Mouse (Mus musculus) forebrain, embryonic 11.5 days (tissue): ENCODE measurements around the gene Sorbs2. TPM values are rescaled to one million over a fixed set of nuclear protein-coding genes. Genes with fewer than 3 reads are reported as not detected.

ENCODE experiments used
- ATAC-seq: fragments of 200-750 bp; cut with Nextera tagmentation; replicated peaks from 2 replicates; pipeline ENCODE4 v1.8.0; 2017; ENCODE audit warnings: moderate TSS enrichment; ENCODE audit not compliant: low FRiP score
- DNase-seq: peaks from one replicate; pipeline ENCODE4 v3.0.0-alpha.2; 2017; ENCODE audit warnings: low spot score
- H3K27ac ChIP-seq: fragments of 300-500 bp; sonication (generic); 2 replicates; pipeline ENCODE4 v1.5.1; 2014; ENCODE audit warnings: low read depth, low read length
- H3K27me3 ChIP-seq: fragments of 300-500 bp; sonication (generic); 2 replicates; pipeline ENCODE4 v1.6.1; 2014; ENCODE audit warnings: mild to moderate bottlenecking, low read length, mixed read lengths; ENCODE audit not compliant: control insufficient read depth, insufficient read depth
- H3K36me3 ChIP-seq: fragments of 300-500 bp; sonication (generic); 2 replicates; pipeline ENCODE4 v1.6.1; 2014; ENCODE audit warnings: mild to moderate bottlenecking, low read length, moderate library complexity, mixed read lengths; ENCODE audit not compliant: control insufficient read depth, insufficient read depth
- H3K4me1 ChIP-seq: fragments of 300-500 bp; sonication (generic); replicated peaks from 2 replicates; pipeline ENCODE4 v1.6.1; 2014; ENCODE audit warnings: low read length, mixed read lengths; ENCODE audit not compliant: control insufficient read depth, insufficient read depth
- H3K4me2 ChIP-seq: fragments of 300-500 bp; sonication (generic); 2 replicates; pipeline ENCODE4 v1.6.1; 2014; ENCODE audit warnings: low read depth, mild to moderate bottlenecking, low read length, moderate library complexity, mixed read lengths; ENCODE audit not compliant: severe bottlenecking
- H3K4me3 ChIP-seq: fragments of 300-500 bp; sonication (generic); 2 replicates; pipeline ENCODE4 v1.5.1; 2014; ENCODE audit warnings: low read depth, low read length
- H3K9ac ChIP-seq: fragments of 300-500 bp; sonication (generic); 2 replicates; pipeline ENCODE4 v1.6.1; 2014; ENCODE audit warnings: low read length
- H3K9me3 ChIP-seq: fragments of 300-500 bp; sonication (generic); 2 replicates; pipeline ENCODE4 v1.6.1; 2016; ENCODE audit warnings: low read length, mixed read lengths; ENCODE audit not compliant: control insufficient read depth
- WGBS: fragments of 180-500 bp; shearing (Covaris S2); extraction: QIAGEN DNeasy Blood & Tissue Kit; methylation state at CpG from one replicate; pipeline ENCODE4 v1.1.7; 2014; 5-methylcytosine and 5-hydroxymethylcytosine counted together
- polyA plus RNA-seq: library from polyadenylated mRNA; unstranded; fragments of >200 nt; fragmentation: Nextera tagmentation; extraction: Ambion mirVana; gene quantifications from 2 replicates; pipeline ENCODE4 v1.2.1, GENCODE M21; 2014

Gene Sorbs2
- polyA plus RNA-seq, 1 experiment from 2014 or later = 83.0 TPM

DNA sequence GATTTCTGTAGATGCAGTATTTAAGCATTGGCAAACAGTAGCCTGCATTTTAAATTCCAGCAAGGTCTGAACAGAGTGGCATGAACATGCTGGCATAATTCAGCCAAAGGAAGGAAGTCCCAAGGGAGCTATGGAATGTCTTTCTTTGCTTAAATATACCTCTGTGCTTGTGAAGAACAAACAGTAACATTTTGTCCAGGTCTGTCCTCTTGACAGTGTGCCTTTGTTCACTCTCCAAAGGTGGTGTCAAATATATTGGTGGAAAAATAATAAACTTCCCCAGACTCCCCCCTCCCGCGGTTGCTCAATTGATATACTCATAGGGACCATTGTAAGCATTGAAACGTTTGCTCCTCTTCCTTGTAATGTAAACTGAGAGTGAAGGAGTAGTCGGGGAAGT is 154.0 kb downstream of the Sorbs2 start:
- peaks cover 6% of the 10 kb centered on the region; the same call in 1 of the 2 replicates for H3K4me1 ChIP-seq

DNA sequence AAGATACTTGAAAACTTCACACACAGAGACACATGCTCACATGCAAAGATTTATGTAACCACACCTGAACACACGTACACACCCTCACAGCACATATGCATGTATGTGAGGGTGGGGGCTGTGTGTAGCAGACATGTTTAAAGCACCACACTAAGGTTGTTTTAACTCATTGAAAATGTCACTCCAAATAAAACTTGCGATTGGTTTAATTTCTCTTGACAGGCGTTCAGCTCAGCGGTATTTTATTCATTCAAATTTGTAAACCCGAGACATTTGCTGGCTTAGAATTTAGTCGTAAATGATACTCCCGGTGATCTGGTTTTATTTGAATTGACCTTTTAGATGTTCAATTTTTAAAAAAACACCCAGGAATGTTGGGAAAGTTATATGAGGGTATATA is 158.6 kb downstream of the Sorbs2 start:
- H3K27ac ChIP-seq = no peak overlapping the region
- no peak for ATAC-seq

More for the DNA sequence above, 154.0 kb downstream of the Sorbs2 start:
- Histone ChIP-seq H3K4me2 (no peak overlapping the region), H3K4me3 (no peak overlapping the region), H3K27ac (no peak overlapping the region), H3K9me3 (no peaks in the 10 kb centered on the region), H3K27me3 (no peaks in the 10 kb centered on the region), H3K9ac (no peak overlapping the region), H3K36me3 (no peaks in the 10 kb centered on the region)
- DNase-seq = no peak
- ATAC-seq = no peak
- 66% methylated on average over 4 of the region's 4 CpGs for WGBS

DNA sequence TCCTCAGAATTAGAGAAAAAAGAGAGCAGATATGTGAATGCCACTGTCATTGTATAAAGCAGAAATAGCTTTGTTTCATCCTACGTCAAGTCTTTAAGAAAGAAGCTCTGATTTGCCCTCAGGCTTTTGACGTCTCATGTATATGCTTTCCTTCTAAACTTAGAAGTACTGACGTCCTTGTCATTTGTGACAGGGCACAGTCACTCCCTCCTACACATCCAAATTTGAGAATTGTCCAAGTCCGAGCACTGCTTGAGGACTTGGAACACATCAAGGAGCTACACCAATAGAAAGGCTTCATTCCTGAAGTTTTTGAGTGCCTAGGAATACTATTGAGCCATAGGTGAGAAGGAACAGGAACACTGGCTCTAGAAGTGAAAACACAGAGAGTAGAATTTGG is 165.6 kb downstream of the Sorbs2 start:
- Histone ChIP-seq H3K27me3 (no peaks in the 10 kb centered on the region), H3K4me2 (no peak overlapping the region), H3K9ac (no peak overlapping the region), H3K27ac (no peak overlapping the region), H3K4me1 (0 out of 2 replicates have a peak, but pooled peaks cover 3% of the 10 kb centered on the region), H3K9me3 (no peaks in the 10 kb centered on the region), H3K36me3 (no peaks in the 10 kb centered on the region), H3K4me3 (no peak overlapping the region)
- ATAC-seq (no peak), DNase-seq (no peak)
- 87% methylated on average over 4 of the region's 4 CpGs for WGBS

More for the DNA sequence above, 158.6 kb downstream of the Sorbs2 start:
- Histone ChIP-seq H3K36me3 (no peaks in the 10 kb centered on the region), H3K4me3 (no peak overlapping the region), H3K27me3 (no peaks in the 10 kb centered on the region), H3K4me2 (no peak overlapping the region), H3K9ac (no peak overlapping the region), H3K9me3 (no peaks in the 10 kb centered on the region), H3K4me1 (no peaks in the 10 kb centered on the region)
- no peak for DNase-seq
- WGBS = 91% methylated on average over 7 of the region's 7 CpGs

DNA sequence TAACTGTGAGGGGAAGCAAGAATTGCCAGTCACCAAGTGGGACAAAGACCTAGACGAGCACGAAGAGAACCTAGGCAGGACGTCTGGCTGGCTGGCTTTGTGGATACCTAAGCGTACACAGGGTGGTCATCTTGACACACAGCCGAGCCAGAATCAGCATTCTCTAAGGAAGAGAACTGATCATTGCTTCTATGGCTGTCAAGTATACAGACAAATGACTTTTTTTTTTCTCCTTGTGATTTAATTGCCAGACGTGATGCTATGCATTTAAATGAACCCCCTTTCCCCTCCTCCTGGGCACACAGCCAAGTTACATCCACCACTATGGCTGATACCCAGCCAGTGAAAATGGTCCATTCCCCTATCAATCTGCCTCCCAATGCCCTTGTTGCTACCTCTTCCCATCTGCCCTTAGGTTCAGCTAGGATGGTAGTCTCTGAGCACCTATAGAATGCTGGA is 168.3 kb downstream of the Sorbs2 start:
- Histone ChIP-seq H3K4me3 (no peak overlapping the region), H3K36me3 (no peaks in the 10 kb centered on the region), H3K27ac (no peak overlapping the region), H3K4me2 (no peak overlapping the region), H3K9ac (no peak overlapping the region), H3K4me1 (0 out of 2 replicates have a peak, but pooled peaks cover 4% of the 10 kb centered on the region), H3K27me3 (no peaks in the 10 kb centered on the region), H3K9me3 (no peaks in the 10 kb centered on the region)
- peak; percentile 70 for DNase-seq
- WGBS = 57% methylated on average over 6 of the region's 6 CpGs
- ATAC-seq = peak; percentile 43

DNA sequence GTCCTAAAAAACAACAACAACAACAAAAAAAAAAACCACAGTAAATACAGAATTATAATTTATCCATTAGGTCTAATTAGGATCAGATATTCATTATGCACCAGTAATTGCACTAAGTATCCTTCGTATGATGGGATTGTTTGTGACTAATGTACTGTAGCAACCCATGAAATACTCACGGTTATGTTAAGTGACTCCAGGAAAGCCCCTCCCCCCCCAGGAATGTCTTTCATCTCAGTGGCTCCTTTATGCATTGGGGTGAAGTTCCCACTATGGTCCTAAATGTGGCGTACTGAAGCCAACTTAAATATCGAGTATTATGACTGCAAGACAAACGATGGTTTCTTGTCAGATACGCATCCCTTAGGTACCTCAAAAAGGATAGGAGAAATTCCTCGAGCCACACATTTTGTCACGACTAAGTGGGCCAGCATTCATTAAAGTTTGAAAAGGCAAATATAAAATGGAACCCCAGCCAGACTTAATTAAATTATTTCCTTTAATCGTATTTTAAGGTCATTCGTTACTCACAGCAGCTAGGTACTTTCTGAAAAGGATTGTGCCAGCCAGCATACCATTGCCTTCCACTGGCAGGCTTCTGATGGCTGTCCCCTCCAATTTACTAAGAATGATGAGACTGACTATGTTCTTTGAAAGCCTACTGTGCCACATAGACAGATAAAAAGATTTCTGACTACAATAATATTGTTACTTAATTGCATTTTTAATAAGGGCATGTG is 169.7 kb downstream of the Sorbs2 start:
- ATAC-seq (peak; percentile 73; the same call in 1 of the 2 replicates), DNase-seq (no peak)
- H3K4me3 ChIP-seq = no peak overlapping the region
- no peaks in the 10 kb centered on the region for H3K36me3 ChIP-seq
- 0 out of 2 replicates have a peak, but pooled peaks cover 4% of the 10 kb centered on the region for H3K4me1 ChIP-seq
- 36% methylated on average over 10 of the region's 10 CpGs for WGBS
- no peak overlapping the region for H3K9ac ChIP-seq
- H3K27me3 ChIP-seq = no peaks in the 10 kb centered on the region
- peak overlapping the region; percentile 31; the same call in 1 of the 2 replicates for H3K27ac ChIP-seq
- no peak overlapping the region for H3K4me2 ChIP-seq
- no peaks in the 10 kb centered on the region for H3K9me3 ChIP-seq

DNA sequence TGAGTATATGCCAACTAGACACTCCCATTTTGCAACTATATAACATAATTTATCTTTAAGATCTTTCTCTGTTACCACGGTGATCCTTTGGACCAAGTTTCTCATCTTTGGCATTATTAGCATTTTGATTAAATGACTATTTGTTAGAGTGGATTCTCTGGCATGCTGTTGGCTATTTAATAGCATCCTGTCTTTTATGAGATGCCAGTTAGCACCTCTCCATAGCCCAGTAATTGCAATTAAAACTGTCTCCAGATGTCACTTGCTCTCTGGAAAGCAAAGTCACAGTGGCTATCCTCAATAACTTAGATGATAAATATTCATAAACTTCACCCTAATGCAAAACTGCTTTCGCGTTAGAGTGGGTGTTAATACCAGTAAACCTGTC is 170.3 kb downstream of the Sorbs2 start:
- no peak for DNase-seq
- H3K27me3 ChIP-seq = no peaks in the 10 kb centered on the region
- H3K9ac ChIP-seq = no peak overlapping the region
- 0 out of 2 replicates have a peak, but pooled peaks cover 4% of the 10 kb centered on the region for H3K4me1 ChIP-seq
- no peak overlapping the region for H3K4me2 ChIP-seq
- no peaks in the 10 kb centered on the region for H3K9me3 ChIP-seq
- H3K4me3 ChIP-seq = no peak overlapping the region
- no peak overlapping the region for H3K27ac ChIP-seq
- WGBS = 73% methylated on average over 3 of the region's 3 CpGs
- no peak for ATAC-seq
- H3K36me3 ChIP-seq = no peaks in the 10 kb centered on the region

DNA sequence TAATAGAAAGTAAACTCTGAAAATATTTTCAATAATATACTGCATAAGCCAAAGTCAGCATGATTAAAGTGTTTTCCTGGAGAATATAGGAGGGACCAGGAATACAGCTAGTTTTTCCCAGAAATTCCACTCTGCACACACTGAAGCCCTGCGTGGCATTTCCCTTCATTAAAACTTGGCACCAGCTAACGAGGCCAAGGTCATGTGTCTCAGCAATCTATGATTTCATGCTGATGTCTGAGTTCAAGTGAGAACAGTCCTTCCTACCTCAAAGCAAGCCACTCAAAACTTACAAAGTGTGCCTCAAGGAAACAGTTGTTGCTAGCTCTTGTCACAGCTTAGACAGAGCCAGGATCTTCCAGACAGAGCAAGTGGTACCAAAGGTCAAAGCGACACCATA is 173.6 kb downstream of the Sorbs2 start:
- ATAC-seq (no peak), DNase-seq (no peak)
- no peaks in the 10 kb centered on the region for H3K27me3 ChIP-seq
- no peak overlapping the region for H3K4me2 ChIP-seq
- 0 out of 2 replicates have a peak, but pooled peaks cover 2% of the 10 kb centered on the region for H3K4me1 ChIP-seq
- H3K27ac ChIP-seq = no peak overlapping the region
- WGBS = 71% methylated on average over 3 of the region's 3 CpGs
- no peaks in the 10 kb centered on the region for H3K36me3 ChIP-seq
- H3K9ac ChIP-seq = no peak overlapping the region
- H3K4me3 ChIP-seq = no peak overlapping the region
- H3K9me3 ChIP-seq = no peaks in the 10 kb centered on the region

DNA sequence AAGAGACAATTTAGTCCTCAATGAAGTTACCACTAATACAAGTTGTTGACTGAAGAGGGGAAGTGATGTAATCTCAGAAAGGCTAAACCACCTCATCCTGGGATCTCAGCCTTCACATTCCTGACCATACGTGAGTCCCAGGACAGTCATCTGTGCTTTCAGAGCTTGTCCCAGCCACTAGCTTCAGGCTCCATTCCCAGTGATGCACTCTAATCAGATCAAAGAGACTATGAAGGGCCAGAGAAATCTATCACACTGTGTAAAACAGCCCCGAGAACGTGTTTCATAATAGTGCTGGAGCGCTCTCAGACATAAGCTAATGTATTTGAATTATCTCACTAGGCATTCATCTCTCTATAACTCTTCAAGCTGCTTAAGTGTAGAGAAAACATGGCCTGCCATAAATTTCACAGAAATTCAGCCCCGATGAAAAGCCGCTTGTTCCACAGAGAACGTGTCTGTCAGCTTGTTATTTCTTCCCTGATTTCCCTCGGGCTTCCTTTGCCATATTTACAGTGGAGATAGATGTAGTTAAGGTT is 175.3 kb downstream of the Sorbs2 start:
- ATAC-seq = no peak
- Histone ChIP-seq H3K9me3 (no peaks in the 10 kb centered on the region), H3K4me2 (no peak overlapping the region), H3K4me3 (no peak overlapping the region), H3K4me1 (0 out of 2 replicates have a peak, but pooled peaks cover 2% of the 10 kb centered on the region), H3K27ac (no peak overlapping the region), H3K9ac (no peak overlapping the region), H3K27me3 (no peaks in the 10 kb centered on the region), H3K36me3 (no peaks in the 10 kb centered on the region)
- whole genome bisulfite sequencing = 94% methylated on average over 8 of the region's 8 CpGs
- DNase-seq = no peak
